Mouse (Mus musculus) MEL (cell line): ENCODE results near the gene Tmem274.
"Not testable (repeated sequence)": the region's sequence is repeated elsewhere in the genome, so short reads cannot be mapped to it uniquely, and the experiment has no call there.

ENCODE experiments used
- BHLHE40 ChIP-seq: IDR thresholded peaks from 2 replicates; pipeline ENCODE4 v1.6.1; 2012; ENCODE audit warnings: low read depth, mild to moderate bottlenecking, inconsistent platforms, low read length, improper control_type of control experiment, borderline replicate concordance
- CTCF ChIP-seq, 3 experiments: IDR thresholded peaks in 2 of 3; conservative IDR thresholded peaks in 1 of 3; 2 replicates each; pipeline ENCODE4 v1.5.1; 2011 to 2012; ENCODE audit warnings: low read length in 3 of 3, low read depth in 2 of 3, mild to moderate bottlenecking in 2 of 3, improper control_type of control experiment in 1 of 3, inconsistent platforms in 1 of 3, mixed read lengths in 1 of 3, moderate library complexity in 1 of 3; ENCODE audit not compliant: control insufficient read depth in 1 of 3, insufficient read depth in 1 of 3, poor library complexity in 1 of 3, severe bottlenecking in 1 of 3
- GATA1 ChIP-seq: IDR thresholded peaks from 2 replicates; pipeline ENCODE4 v1.6.1; 2011; ENCODE audit warnings: low read depth, low read length, improper control_type of control experiment
- KAT2A ChIP-seq: conservative IDR thresholded peaks from 2 replicates; pipeline ENCODE4 v1.6.1; 2012; ENCODE audit warnings: low read depth, low read length, improper control_type of control experiment, inconsistent platforms
- MAZ ChIP-seq: IDR thresholded peaks from 2 replicates; pipeline ENCODE4 v1.6.1; 2012; ENCODE audit warnings: low read depth, mild to moderate bottlenecking, inconsistent platforms, low read length, improper control_type of control experiment
- NELFE ChIP-seq: IDR thresholded peaks from 2 replicates; pipeline ENCODE4 v1.6.1; 2011; ENCODE audit warnings: low read depth, low read length, improper control_type of control experiment
- POLR2A ChIP-seq, 2 experiments: IDR thresholded peaks; 2 replicates each; pipeline ENCODE4 v1.6.1; 2011 to 2012; ENCODE audit warnings: low read length in 2 of 2, mild to moderate bottlenecking in 2 of 2, control low read depth in 1 of 2, improper control_type of control experiment in 1 of 2, low read depth in 1 of 2, moderate library complexity in 1 of 2; ENCODE audit not compliant: control insufficient read depth in 1 of 2, insufficient read depth in 1 of 2, poor library complexity in 1 of 2
- TAL1 ChIP-seq: IDR thresholded peaks from 2 replicates; pipeline ENCODE4 v1.6.1; 2012; ENCODE audit warnings: mild to moderate bottlenecking, inconsistent platforms, low read length, moderate library complexity, mixed read lengths
- ZNF384 ChIP-seq: IDR thresholded peaks from 2 replicates; pipeline ENCODE4 v1.6.1; 2012; ENCODE audit warnings: low read depth, mild to moderate bottlenecking, inconsistent platforms, low read length, improper control_type of control experiment

- TF ChIP-seq KAT2A; BHLHE40; CTCF (IDR thresholded peaks at IDR 0.05 in 2 of 3, conservative IDR thresholded peaks at IDR 0.05 in 1 of 3; ENCODE audit: control insufficient read depth in 1 of 3, insufficient read depth in 1 of 3, low read depth in 2 of 3, low read length in 3 of 3, poor library complexity in 1 of 3, severe bottlenecking in 1 of 3); GATA1; NELFE; POLR2A (IDR thresholded peaks at IDR 0.05; ENCODE audit: control insufficient read depth in 1 of 2, insufficient read depth in 1 of 2, low read depth in 1 of 2, low read length in 2 of 2, poor library complexity in 1 of 2); TAL1; MAZ: not testable (repeated sequence)
- TF ChIP-seq ZNF384 = peak; percentile 58
Measured at GRCm38 (mm10) chr4:149431887-149432286, 45.3 kb upstream of the Tmem274 start.
